Mouse (Mus musculus) thymus, postnatal 0 days (tissue): Measurements from ENCODE around the gene Satb1. TPM values are rescaled to one million over a fixed set of nuclear protein-coding genes. Genes with fewer than 3 reads are reported as not detected.

Experiments
- DNase-seq: peaks from one replicate; pipeline ENCODE4 v3.0.0-alpha.2; 2015; ENCODE audit warnings: low spot score
- polyA plus RNA-seq: library from polyadenylated mRNA; unstranded; fragments of >200 nt; fragmentation: Nextera tagmentation; extraction: Ambion mirVana; gene quantifications from 2 replicates; pipeline ENCODE4 v1.2.1, GENCODE M21; 2015

Satb1 gene
- polyA plus RNA-seq, 1 experiment from 2014 or later: 901 TPM

GRCm38 (mm10) chr17:51826461-51826860 lies 6.6 kb downstream of the Satb1 start:
- peak; percentile 80 for DNase-seq

DNA sequence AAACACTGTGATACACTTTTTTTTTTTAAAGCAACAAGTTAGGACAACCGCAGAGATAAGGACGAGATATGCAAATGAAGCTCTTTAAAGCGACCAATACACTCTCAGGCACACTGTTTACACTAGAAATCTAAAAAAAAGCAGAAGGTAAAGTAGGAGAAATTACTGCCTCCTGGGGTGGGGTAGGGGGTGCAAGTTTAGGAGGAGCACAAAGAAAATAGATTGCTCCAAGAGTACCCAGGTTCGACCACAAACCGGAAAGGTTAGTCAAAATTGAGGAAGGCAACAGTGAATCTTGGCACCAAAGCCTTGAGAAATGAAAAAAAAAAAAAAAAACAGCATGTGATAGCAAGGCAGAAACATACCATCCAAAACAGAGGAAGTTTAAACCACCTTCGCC lies 18.8 kb downstream of the Satb1 start:
- DNase-seq: peak; percentile 63

DNA sequence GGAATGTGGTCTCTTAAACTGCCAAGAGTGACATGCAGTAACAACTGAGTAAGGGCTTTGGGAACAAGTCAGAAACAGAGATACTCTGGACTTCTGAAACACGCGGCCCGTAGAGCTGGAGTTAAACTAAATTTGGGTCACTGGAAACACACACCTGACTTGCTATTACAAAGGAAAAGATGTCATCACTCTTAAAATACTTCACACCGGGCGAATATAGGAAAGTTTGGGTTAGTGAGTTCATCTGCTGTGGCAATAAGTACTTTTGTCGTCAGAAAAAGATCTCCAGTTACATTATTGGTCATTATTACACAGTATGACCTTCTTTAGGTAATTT lies 19.3 kb downstream of the Satb1 start:
- no peak for DNase-seq

DNA sequence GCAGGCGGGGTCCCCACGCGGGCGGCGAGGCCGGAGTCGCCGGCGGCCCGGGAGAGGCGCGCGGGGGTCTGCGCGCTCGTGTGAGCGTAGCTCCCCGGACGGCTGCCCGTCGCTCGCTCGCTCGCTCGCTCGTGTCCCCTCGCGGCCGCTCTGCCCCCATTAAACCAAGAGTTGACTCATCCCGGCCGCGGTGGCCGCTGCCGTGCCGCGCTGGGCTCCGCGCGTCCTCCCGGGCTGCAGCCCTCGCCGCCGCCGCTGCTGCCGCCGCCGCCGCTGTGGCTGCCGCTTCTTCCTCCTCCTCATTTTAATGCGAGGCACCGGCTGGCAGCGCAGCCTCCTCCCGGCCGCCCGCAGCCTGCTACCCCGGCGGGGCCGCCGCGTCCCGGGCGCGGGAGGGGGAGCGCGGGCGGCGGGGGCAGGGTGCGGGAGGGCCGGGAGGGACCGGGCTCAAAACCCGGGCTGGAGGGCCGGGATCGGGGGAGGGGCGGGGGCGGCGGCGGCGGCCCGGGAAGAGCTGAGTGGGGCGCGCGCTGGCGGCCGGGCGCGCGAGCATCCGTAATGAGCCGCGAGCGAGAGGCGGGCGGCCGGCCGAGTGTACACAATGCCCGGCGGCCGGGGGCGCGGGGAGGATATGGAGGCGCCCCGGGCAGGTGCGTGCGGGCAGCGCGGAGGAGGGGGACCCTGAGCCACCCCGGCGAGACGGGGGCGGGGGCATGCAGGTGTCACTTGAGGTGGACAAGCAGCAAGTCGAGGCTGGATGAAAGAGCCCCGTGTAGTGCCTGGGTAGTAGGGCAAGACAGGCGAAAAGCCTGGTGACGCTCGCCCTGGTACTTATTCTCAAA lies 19.9 kb downstream of the Satb1 start:
- DNase-seq: peak; percentile 76

DNA sequence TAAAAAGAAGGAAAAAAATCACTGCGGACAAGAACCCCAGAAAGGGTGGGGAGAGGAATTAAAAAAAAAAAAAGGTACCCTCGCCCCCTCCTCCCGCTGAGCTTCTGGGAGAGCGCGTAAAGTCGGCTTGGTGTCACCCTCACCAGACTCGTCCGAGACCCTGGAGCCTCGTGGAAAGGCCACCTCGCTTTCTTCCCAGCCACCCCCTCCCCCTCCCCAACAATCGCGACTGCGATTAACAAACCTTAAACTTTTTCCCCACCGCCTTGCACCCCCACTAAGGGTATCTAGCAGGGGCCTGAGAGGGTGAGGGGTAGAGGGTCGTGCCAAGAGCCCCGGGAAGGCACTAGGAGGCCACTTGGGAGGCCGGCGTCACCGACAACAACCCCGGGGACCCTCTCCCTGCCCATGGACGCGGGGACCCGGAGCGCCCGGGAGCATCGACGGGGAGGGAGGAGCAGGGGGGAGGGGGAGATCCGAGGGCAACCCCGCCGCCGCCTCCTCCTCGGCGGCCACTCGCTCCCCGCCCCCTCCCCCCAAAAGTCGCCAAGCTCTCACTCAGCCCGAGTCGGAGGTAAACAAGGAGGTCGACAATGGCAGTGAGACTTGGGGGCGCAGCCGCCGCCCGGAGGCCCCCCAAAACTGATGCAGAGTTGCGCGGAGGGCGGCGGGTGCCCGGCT lies 20.7 kb downstream of the Satb1 start:
- peak; percentile 54 for DNase-seq

DNA sequence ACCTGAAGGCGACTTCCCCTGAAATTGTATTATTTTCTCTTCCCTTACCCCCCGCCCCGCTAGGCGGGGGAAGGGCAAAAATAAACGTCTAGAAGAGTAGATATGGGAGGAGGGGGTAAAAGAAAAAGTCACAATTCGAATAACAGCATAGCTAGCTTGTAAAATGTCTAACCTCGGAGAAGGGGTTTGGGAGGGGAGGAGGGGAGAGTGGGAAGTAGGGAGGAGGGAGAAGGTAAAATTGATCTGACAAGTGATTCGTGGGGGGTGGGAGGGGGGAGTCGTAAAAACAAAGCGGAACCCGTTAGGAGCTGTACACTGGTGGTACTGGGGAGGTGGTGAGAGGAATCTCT lies 21.2 kb downstream of the Satb1 start:
- no peak for DNase-seq

DNA sequence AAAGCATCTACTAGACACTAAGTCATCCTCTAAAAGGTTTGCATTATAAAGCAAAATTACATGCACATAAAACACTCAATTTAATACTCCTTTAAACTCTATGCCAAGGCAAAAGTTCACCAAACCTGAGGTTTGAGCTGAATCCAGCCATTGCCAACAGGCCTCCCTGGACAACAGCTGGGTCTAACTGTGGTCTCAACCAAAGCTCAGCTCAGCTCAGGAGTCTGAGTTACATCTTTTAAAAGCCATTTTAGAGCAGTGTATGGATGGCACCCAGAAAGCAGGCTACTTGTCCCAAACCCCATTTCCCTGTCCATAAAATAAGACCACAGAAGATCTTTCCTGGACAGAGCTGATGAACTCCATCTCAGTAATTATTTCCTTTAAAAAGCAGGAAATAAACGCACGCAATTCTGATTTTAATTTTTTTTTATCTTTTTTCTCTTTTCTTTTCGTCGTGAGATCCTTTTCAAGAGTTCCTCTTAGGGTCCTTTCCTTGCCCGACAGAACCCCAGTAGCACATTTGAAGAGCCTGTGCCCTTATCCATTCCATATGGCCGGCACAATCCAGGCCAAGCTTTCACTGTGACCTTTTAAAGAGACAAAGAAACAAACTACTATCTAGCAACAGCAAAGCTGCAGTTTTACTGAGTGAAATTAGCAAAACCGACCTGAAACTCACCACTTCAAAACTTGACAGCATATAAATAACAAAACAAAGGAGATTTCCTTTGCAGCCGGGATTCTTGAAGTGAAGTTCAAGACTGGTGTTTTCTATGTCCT lies 21.8 kb downstream of the Satb1 start:
- no peak for DNase-seq

GRCm38 (mm10) chr17:51807429-51807828 lies 25.7 kb downstream of the Satb1 start:
- DNase-seq: no peak

DNA sequence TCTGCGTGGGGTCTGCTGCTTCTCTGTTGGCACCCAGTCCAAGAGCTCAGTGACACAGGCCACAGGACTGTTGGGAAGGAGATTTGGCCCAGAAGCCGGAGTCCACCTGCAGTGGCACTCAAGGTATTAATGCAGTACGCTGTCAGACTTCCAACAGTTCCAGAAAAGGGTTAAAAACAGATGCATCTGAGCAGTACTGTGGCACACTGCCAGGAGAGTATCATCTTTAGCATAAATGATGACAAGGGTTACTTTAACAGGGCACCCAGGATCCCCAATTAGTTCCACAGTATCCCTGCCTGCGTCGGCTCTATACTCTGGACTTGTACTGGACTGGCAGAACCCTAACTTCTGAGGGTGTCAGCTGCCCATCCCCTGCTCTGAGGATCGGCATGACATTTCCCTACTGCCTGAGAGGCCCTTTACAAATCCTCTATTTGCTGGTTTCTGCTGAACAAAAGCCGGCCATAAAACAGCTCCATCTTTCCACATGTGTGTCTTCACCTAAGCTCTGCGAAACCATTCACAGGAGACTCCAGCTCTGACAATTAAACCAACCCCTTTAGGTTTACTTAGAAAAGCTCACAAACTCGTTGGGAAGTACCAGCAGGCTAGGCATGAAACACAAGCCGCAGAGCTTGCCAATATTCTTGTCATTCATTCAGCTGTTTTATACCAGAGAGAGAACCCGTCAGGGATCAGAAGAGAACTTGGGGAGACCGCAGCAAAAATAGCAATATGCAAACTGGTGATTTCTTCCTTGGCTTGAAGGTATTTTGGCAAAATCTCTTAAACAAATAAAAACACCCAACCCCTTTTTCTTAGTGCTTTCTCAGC lies 26.7 kb downstream of the Satb1 start:
- DNase-seq: no peak

GRCm38 (mm10) chr17:51800208-51800607 lies 32.9 kb downstream of the Satb1 start:
- DNase-seq: no peak

DNA sequence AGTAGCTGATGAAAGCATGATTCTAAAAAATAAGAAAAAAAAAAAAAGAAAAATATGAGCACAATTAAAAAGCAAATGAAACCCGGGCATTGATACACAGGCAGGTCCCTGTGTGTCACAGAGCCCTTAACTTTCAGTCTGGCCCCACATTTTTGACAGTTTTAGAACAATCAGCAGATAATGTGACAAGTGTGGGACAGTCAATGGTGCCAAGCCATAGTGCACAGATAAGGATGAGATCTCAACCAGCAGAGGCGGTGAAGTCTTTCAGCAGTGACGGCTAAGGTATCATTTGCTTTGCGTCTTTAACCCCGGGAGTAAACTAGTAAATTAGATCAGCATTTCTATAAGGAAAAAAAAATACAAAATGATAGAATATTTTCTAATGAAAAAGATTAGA lies 36.6 kb downstream of the Satb1 start:
- DNase-seq: no peak

DNA sequence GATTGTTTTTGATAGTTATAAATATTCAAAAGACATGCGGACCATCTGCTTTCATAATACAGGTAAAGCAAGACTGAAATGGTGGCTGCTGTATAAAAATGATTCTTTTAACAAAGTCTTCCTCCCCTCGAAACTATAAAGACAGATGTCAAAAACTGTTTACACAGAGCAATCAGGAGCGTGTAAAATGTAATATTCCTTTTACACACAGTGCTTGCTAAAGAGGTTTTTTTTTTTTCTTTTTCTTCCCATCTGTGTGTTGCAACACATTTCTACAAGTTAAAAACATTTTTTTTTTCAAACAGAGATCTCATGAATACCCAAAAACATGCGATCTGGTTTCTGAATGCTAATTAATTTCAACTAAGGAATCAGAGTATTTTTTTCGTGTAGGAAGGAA lies 41.9 kb downstream of the Satb1 start:
- DNase-seq: no peak

GRCm38 (mm10) chr17:51790387-51791060 lies 42.6 kb downstream of the Satb1 start:
- no peak for DNase-seq

- DNase-seq: no peak
These were observed 43.3 kb downstream of the Satb1 start for GRCm38 (mm10) chr17:51789777-51790176.

DNA sequence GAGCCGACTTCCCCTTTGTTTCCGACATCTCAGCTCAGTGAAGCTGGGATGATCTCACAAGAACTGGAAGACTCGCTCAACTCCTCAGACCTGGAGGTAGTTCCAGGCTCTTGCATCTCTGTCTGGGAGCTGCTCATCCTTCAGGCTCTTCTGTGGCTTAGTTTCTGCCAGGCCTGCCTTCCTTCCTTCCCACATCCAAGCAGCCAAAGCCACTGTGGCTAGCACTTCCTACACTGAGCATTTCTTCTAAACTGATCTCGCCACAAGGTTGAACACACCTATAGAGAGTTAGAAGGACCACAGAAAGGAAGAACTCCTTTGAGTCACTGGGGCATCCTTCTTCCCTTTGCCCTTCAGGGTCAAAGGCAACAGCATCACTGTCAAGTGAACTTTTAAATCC lies 44.0 kb downstream of the Satb1 start:
- no peak for DNase-seq

- no peak for DNase-seq
These were observed 45.1 kb downstream of the Satb1 start for GRCm38 (mm10) chr17:51787955-51788354.

DNA sequence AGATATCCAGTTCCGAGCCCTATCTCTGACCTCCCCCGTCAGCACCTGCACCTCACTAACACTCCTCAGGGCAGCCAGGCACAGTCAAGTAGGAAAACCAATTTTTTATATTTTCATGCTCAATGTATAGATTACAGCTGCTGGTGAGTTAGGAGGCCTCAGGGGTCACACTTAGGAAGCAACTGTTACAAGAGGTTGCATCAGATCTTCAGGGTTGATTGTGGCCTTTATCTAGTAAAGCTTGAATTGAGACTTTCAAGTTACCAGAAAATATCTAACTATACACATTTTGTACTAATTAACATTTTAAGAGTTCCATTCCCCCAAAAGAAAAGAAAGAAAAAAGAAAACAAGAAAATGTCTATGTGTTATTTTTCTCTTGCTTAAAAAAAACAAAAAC lies 47.0 kb downstream of the Satb1 start:
- DNase-seq: no peak

DNA sequence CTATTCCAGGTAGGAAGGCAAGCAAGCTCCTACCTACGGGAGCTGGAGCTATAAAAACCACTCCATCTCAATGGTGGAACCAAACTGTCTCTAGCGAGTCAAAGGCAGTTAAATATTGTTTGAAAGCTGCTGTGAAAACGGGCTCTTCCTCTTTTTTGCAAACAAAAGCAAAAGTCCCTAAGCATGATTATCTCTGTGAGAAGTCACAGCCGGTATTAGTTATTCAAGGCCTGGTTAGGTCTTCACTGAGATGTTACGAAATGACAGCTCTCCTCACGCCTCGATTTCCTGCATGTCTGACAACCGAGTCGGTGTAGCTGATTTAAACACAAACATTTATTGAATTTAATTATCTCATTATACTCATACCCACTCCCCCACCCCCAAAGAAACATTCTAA lies 48.2 kb downstream of the Satb1 start:
- DNase-seq: no peak

DNA sequence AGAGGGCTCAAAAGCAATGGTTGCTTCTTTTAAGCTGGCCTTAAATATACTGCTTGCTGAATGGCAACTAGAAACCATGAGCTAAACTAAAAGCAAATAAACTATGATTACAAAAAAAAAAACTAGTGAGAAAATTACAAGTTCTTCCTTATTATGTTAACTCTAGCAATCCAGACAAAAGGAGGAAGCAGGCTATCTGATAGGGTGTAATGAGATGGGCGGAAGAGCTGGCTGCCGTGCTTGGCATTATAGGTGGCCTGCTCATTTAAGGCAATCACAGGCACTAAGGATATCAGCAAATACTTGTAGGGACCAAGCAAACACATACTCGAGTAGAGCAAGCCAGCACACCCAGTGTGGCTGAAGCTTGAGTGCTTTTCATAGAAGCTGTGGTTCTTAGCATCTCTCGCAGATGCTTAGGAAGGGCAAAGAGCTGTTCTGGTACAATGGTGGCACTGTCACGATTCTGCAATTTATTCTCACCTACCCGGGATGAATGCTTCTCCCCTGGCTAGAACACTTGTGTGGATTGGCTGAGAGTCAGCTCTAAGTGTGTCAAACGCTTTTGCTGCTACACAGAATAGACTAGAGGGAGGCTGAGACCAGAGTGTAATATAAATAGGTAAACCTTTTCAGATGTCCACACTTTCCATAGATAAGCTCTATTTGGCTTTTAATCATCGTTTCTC lies 49.4 kb downstream of the Satb1 start:
- DNase-seq: no peak

GRCm38 (mm10) chr17:51780036-51780435 lies 53.1 kb downstream of the Satb1 start:
- no peak for DNase-seq
